Mouse (Mus musculus) telencephalon, adult 2 months (tissue): Measurements from ENCODE around the gene Arid5b.

ENCODE experiments used
- DNase-seq: peaks from one replicate; pipeline ENCODE4 v3.0.0-alpha.2; 2011; ENCODE audit warnings: low read depth, low spot score

Arid5b gene

DNA sequence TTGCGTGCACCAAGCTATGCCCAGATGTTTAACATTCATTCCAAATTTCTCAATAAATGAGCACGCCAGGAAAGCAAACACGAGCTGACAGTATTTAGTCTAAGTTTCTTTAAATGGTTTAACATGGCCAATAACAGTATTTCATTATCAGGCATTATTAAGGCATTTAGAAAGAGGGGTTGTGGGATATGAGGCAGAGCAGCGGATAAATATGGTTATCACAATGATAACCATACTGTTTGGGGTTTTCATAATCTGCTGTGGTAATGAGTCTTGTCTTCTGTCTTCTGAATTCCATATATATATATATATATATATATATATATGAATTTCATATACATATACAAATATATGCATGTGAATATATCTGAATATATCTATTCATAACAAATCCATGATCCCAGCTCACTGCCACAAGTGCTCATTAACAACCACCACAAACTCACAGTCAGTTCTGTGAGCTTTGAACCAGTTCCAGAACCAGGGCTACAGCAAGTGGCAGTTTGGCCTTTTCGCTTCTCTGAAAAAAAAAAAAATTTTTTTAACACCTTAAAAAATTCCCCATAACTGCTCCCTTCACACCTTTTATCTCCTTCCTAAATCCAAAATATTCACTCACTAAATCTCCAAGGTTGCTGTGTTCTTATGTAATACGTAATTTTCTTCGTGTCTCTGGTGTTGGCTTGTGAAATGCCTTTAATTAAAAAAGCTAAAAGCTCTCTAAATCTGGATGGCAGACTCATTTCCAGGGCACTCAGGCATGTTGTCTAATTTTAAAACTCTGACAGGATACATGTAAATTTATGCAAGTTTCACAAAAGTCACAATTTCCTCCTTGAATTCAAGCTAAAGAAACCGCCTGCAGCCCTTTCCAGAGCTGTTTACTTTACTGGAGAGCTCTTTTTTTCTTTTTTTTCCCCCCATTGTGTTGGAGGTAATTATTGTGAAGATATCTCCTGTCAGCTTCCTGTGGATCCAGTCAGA, 113.5 kb downstream of the Arid5b start:
- DNase-seq: peak; percentile 86

DNA sequence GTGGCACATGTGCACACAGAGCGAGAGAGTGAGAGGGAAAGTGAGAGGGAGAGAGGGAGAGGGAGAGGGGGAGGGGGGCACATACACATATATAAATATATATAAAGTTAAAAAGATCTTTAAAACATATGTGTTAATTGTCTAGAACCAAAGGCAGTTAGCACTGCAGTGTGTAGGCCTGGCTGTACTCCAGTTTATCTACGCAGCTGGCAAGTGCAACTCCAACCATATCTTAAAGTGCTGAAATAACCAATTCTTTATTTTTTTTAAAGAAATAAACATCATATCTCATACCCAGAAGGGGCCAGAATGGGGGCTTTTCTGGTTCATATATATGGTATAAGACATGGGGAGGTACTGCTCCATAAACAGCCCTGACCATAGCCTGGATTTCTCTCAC, 114.4 kb downstream of the Arid5b start:
- no peak for DNase-seq

DNA sequence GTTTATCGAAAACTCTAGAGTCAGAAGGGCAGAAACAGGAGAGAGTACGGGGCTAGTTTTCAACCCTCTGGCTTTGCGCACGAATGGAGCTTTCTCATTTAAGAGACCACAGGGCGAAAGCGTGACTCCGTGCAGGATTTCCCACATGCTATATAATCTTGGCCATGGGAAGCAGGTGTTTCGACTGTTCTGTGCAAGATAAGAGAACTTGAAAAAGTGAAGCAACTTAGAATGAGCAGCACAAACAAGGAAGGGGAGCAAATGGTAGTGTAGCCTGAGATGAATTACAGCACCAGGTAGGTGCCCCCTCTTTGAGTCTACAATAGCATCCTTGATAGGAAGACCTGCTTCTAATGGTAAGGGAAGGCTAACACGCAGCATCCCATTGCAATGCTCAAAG, 118.8 kb downstream of the Arid5b start:
- no peak for DNase-seq

DNA sequence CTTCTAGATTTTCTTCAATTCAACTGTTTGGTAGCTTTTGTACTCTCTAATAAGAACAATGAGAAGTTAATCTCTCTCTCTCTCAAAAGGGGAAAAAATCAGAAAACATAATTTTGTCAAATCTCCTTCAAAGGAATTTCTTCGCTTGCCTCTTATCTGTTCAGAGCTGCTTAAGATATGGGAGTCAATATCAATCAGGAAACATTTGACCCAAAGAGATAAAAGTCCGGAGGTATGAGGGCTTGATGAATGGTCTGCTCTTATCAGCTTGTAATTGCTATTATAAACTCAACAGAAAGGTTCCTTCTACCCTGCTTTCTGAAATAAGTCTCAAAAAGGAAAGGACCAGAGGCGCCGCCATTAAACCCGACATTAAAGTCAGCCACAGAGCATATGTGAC, 120.0 kb downstream of the Arid5b start:
- no peak for DNase-seq

DNA sequence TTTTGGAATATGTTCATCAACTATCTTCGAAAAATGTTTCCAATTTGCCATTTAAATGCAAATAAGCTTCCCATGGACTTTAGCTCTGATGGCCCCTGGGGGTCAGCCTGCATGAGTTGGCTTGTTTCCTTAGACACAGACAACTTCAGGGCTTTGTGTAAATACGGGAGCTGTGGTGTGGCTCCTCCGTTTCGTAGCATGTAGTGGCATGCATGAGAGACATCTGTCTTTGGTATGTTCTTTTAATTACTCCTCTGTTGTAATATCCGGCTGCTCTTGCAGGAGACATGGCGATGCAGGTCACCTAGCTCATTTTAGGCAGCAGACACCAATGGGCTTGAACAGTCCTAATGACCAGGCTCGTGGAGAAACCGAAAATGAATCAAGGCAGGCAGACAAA, 121.0 kb downstream of the Arid5b start:
- DNase-seq: no peak

DNA sequence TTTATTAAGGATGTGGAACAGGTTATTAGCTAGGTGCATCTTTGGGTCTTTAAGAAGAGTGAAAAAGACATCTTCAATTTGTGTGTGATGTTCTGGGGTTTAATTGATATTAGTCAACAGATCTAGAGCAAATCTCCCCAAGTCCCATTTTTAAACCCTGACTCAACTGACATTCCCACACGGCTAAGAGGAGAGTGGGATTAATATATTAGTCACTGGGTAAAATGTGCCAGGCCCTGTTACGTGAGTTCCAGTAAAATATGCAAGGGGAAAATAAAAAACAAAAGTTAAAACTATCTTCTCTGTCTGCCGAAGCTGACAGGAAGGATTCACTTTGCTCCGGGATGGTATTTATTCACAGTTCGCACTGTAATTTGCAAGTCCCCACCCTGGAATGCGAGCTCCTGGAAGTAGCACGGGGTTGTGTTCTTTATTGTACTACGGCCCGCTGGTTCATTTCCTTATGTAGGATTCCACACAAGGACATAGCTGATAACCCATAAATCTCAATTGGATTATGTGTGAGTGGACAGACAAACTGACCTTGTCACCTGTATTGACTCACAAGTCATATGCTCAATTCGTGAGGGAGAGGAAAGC, 121.8 kb downstream of the Arid5b start:
- DNase-seq: no peak

DNA sequence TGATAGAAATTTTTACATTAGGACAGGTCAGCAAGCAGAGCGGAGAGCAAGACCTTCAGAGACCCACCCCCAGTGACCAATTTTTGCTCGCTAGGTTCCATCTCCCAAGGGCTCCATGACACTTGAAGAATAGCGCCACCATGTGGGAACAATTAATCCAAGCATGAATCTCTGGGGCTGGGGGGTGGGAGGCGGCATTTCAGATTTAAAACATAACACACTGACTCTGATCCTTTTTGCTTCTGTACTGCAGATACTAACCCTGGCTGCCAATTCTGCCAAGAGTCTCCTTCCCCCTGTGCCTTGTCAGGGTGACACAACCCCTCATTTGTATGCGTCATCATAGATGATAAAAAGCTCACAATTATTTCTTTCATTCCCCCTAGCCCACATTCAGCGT, 122.4 kb downstream of the Arid5b start:
- no peak for DNase-seq

DNA sequence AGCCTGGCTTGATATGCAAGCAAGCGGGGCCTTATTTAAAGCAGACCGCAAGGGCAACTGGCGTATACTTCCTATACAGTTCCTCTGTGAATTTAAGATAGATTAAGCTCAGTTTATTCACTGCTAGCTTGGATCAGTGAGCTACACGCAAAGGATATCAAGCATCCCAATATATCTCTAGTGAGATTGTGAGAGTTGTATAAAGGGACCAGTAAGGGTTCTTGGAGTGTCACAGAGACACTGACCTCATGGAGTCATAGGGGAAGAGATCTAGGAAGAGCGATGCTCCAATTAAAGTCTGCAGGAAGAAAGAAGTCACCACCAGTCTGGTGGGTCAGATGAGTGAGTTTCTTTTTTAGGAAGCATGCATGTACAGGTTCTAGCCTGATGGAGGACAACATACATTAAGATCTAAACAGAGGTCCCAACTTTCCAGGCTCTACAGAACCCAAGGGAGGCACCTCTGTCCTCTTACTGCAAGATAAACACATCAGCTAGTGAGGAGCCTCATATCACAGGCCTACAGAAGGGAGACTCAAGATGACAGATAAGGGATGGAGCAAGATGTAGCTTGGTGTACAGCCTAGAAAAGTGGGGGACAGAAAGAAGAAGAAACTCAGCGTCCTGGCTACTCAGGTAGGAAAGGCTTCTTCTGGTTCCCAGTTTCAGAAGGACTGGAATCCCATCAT, 123.0 kb downstream of the Arid5b start:
- DNase-seq: no peak

DNA sequence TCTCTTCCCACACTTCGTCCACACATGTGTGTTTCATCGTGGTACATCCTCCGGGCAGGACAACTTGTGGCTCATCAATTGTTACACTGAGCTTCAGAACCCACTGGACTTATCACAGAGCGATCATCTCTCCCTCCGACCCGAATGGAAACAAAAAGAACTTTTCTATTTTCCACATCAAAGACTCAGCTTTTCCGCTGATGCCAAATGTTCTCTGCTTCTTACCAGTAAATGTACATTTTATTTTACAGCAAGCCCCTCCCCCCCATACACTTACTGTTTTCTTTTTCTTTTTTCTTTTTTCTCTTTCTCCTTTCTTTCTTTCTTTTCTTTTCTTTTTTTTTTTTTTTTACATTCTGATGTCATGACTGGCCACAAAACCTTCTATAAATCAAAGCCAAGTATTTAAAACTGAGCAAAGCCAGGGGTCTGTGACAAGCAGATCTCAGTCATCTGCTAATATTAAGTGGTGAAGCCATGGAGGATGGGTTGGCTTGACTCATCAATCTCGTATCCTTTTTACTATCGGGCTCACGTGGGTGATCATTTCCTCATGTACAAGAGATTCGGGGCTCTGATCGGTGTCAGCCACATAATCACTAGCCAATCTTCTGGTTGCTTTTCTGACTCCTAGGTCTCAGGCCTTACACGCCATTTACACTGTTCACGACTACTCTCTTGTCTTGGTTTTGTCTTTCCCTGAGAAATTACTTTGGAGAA, 124.3 kb downstream of the Arid5b start:
- no peak for DNase-seq

DNA sequence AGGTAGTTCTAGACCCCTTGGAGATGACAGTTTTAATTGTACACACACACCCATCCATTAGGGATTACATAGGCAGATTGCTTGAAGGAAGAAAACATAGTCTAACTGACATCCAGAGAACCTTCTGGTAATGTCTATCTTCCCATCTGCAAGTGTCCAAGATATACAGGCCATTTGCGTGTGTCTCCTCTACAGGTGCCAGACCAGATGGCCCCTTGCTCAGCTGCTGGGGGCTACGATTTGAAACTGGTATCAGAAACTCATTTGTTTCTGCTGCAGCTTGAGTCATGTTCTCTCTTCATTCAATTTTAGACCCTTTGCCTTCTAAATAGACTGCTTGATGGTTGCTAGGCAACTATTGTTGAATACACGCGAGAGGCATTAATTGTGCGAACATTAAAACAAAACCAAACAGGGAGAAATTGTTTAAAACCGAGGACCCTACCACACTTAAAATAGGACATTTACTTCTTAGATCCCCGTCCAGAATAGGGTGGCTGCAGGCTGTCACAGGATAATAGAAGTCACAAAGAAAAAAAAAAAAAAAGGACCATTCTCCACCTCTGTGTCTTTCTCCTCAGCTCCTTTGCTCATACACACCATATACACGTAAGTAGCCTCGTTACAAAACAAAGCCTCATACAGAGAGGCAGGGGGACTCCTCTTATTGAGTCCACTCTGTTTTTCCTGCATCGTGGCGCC, 125.0 kb downstream of the Arid5b start:
- no peak for DNase-seq

DNA sequence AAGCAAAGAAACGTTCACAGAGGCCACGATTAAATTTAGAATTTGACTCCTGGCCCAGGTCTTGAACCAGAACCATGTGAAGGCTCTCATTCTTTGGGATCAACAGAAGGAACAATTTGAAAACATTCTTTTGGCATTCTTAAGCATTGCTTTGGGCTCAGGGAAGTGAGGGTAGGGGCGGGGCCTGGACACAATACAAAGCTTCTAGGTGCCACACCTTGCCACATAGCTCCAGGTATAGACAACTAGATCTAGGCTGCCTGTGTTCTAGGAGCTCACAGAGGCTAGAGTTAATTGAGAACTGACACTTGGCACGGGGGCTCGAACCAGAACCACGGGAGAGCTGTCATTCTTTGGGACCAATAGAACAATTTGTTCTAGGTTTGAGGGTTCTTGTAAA, 130.0 kb downstream of the Arid5b start:
- no peak for DNase-seq

DNA sequence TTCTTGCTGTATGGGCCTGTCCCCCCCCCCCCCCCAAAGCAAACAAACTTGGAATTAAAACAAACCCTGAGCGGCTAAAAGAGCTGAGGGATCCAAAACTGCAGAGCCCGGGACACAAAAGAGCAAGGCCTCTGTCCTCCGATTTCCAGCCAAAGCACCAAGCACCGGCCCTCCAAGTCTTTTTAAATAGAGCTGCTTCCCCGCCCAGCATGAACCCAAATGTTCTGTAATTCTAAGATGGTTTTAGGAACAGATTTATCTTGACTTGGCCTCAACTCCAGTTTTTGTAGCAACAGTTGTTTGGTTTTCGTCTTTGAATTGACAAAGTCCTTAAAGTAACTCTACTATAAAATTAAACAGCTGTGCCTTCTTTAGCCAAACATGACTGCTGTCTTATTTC, 130.8 kb downstream of the Arid5b start:
- no peak for DNase-seq

DNA sequence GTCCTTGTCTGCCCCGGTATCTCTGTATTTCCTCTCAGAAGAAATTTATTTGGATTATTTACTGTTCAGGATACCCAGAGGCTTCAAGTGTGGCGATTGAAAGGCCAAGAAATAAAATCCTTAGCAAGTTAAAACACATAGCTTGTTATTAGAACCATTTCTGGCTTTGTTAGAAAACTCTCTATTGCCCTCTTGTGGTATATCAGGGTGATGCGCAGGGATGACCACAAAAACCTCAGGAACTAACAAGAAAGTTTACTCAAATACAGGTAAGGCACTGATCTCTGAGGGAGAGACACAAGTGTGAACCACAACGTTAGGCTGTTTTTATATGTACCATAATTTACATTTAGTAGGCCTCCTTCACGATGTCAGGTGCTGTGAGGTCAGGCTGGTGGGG, 131.7 kb downstream of the Arid5b start:
- peak; percentile 58 for DNase-seq

DNA sequence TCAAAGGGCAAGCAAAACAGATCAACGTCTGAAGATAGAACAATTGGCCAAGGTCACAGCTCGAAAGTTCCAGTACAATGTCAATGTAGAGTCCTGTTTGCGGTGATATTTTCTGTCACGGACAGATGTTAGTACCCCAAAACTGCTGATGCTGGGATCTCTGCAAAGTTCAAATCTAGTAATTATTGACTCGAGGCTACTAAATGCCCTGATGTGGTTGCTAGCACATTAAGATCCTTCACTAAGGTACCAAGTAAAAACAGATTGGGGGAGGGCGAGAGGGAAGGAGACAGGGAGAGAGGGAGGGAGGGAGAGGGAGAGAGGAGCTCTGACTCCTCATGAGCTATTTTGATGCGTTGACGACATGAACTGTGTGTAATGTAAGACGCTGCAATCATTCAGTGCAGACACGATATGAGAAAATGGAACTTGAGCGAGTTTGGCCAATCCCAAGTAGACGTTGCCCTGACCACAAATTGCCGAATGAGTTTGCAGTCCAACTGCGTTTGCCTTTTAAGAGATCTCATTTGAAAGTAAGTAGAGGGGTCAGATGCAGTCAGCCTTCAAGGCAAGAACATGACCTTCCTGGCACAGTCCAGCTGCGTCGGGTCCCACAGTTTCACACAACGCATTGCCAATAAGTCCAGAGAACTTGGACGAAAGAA, 133.1 kb downstream of the Arid5b start:
- no peak for DNase-seq

DNA sequence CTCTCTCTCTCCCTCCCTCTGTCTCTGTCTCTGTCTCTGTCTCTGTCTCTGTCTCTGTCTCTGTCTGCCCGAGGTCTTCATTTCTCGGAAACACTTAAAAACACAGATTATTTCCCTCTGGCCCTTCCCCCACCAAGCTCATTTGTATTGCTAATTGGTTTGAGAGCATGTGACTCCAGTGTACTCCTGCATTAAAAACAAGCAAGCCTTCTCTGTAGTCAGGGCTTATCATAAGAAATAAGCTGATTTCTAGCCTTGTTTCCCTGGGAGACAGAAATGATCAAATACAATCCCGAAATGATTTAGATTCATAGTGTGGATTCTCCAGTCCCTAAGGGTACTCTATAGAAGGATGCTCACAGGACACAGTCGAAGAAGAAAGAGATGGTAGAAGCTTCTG, 136.0 kb downstream of the Arid5b start:
- DNase-seq: no peak

DNA sequence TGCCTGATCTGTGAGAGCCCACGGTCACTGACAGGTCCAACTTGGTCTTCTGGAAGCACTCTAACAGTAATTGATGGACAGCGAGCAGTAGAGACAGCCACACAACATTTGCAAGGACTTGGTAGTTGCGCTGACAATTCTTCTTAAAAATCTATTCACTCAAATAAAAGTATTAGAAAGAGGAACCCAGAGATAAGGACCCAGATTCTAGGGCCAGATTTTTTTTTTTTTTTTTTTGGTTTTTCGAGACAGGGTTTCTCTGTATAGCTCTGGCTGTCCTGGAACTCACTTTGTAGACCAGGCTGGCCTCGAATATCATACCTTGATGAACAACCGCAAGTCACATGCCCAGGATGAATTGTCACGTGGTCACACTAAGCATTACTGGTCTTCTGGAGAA, 137.0 kb downstream of the Arid5b start:
- DNase-seq: no peak

DNA sequence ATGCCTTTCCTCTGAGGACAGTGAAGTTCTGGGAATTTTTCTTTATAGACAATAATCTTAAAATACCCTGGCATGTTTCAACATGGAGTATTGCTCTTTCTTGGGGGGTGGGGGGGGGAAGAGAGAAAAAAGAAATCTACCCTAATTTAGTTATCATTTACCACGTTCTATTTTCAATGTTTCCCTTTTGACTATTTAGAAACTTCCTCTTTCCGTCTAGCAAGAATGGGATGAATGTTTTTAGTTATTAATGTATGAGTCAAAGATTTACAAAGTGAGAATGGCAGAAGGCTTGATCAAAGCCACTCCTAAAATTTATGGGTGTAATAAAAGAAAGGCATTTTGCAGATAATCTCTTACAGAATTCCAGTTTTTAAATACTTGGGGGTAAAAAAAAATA, 137.7 kb downstream of the Arid5b start:
- no peak for DNase-seq

DNA sequence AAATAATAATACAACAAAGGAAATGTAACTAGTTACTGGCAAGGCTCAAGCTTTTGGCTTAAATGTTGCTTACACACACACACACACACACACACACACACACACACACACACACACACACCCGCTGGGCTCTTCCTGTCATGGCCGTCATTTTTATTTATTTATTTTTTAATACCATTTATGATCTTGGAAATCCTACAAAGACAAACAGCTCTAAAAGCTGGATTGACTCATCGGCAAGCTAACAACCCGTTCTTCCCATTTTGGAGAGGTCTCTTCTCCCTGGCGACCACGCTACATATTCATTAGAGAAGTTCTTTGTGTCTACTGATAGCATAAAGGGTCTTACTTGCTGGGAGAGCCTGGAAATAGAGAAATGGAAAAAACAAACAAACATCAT, 138.2 kb downstream of the Arid5b start:
- no peak for DNase-seq

DNA sequence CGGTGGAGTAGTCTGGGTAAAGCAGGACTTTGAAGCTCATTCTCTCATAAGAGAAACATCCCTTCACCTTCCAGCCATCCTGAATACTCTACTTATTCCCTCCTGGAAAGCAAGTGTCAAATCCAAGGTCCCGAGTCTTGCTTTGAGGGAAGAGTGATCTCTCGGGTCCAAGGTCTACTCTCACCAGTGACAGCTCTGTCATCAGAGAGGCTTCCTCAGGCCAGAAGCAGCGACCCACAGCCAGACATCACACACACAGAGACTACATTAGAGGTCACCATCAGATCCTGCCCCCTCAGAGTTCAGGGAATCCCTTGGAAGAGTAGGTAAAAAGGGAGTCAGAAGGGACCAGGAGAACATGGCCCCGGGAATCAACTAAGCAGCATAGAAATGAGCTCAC, 140.4 kb downstream of the Arid5b start:
- no peak for DNase-seq

DNA sequence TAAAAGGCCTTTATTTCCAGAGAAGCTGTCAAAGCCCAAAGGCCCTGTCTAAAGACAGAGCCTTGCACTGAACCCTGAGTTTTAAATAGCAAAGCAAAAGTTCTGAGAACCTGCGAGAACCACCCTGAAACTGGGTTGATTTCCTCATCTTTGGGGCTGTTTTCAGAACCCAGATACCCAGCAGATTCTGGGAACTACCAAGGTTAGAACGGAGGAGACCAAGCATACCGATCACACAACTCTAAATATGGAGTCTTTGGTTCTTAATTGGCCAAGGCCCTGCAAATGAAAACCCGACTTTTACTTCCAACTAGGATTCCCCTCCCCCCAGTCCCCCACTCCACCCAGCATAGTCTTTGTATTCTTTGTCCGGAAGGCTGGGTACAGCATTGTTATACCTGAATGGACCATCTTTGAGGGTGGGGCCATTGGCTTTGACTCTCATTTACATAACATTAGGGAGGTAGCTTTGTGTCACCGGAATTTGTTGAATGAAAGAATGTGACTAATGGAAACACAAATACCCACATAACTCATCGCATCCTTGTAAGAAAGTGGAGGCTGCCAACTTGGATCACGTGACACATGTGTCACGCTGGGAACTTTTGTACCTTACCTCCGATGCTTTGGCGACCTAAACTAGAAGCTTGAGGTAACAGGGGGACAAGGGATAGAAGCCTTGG, 141.2 kb downstream of the Arid5b start:
- no peak for DNase-seq
